In the genomic region with DNA sequence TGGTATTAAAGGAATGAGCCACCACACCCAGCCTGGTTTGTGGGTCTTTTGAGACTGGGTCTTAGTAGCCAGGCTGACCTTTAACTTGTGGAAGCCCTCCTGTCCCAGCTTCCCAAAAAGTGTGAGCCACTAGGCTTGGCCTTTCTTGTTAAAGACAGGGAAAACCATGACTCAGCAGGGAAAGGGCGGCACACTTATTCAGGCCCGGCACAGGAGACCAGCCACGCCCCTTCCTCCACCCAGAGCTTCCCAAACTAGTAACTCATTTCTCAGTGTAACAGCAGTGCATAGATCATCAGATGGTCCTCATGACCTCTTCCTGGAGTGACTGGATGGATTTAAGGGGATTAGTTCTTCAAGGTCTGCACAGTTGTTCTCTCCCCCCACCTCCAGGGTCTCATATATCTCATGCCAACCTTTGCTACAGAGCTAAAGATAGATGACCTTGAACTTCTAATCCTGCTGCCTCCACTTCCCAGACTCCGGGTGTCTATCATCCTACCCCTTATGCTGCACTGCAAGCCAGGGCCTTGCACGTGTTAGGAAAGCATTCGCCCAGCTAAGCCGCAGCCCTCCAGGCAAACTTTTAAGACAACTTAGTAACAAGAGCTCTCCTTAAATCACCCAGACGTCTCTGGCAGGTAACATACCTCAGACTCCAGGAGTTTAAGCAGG, we compare ENCODE assay signal across 8 mouse cellular contexts. TPM values are rescaled to one million over a fixed set of nuclear protein-coding genes. Genes with fewer than 3 reads are reported as not detected.
A peak's percentile ranks its signal among the peaks of the same experiment; 100 is the strongest.
DNase-seq lines count a peak whose midpoint lies in the region; ATAC-seq and TF ChIP-seq lines count a peak whose summit lies in the region.

No protein-coding gene starts in this region.

- no peak overlapping the region for H3K9ac ChIP-seq in kidney, postnatal 0 days (ENCODE audit: low read depth, low read length)
- H3K9ac ChIP-seq in stomach, embryonic 15.5 days: no peak overlapping the region

- no peak overlapping the region; the same call in 1 of the 2 replicates for H3K4me3 ChIP-seq in embryonic facial prominence, embryonic 10.5 days
- no peak overlapping the region for H3K4me3 ChIP-seq in kidney, postnatal 0 days (replicated peaks; ENCODE audit: low read depth, low read length)
- H3K4me3 ChIP-seq in stomach, embryonic 15.5 days (replicated peaks): no peak overlapping the region

- no peak overlapping the region for H3K4me2 ChIP-seq in kidney, postnatal 0 days (ENCODE audit: low read length)
- H3K4me2 ChIP-seq in stomach, embryonic 15.5 days: no peak overlapping the region

- ATAC-seq in kidney, postnatal 0 days (replicated peaks; ENCODE audit: low FRiP score, low read depth): peak; percentile 42; the same call in 1 of the 2 replicates
- ATAC-seq in stomach, embryonic 15.5 days (ENCODE audit: insufficient read depth, low FRiP score, low read depth): peak; percentile 11; the same call in 1 of the 2 replicates

- H3K27ac ChIP-seq in embryonic facial prominence, embryonic 10.5 days (replicated peaks): peak overlapping the region; percentile 35; the same call in 1 of the 2 replicates
- peak overlapping the region; percentile 77 for H3K27ac ChIP-seq in kidney, postnatal 0 days
- H3K27ac ChIP-seq in stomach, embryonic 15.5 days: peak overlapping the region; percentile 54

- peaks cover 33% of the 10 kb centered on the region for H3K4me1 ChIP-seq in embryonic facial prominence, embryonic 10.5 days
- H3K4me1 ChIP-seq in kidney, postnatal 0 days (replicated peaks; ENCODE audit: insufficient read depth, low read length): peaks cover 27% of the 10 kb centered on the region
- H3K4me1 ChIP-seq in stomach, embryonic 15.5 days: peaks cover 23% of the 10 kb centered on the region; the same call in 1 of the 2 replicates

- 54% methylated on average over 8 of the region's 8 CpGs for WGBS in embryonic facial prominence, embryonic 10.5 days
- WGBS in kidney, postnatal 0 days: 16% methylated on average over 8 of the region's 8 CpGs
- 31% methylated on average over 8 of the region's 8 CpGs for WGBS in stomach, embryonic 15.5 days

- H3K9me3 ChIP-seq in embryonic facial prominence, embryonic 10.5 days: peaks cover 6% of the 10 kb centered on the region; the same call in 1 of the 2 replicates
- no peaks in the 10 kb centered on the region for H3K9me3 ChIP-seq in kidney, postnatal 0 days (replicated peaks; ENCODE audit: low read length)
- no peaks in the 10 kb centered on the region for H3K9me3 ChIP-seq in stomach, embryonic 15.5 days

- no peak for TF ChIP-seq CTCF in kidney, postnatal 0 days (IDR thresholded peaks at IDR 0.05; ENCODE audit: low read depth)

- H3K27me3 ChIP-seq in embryonic facial prominence, embryonic 10.5 days (replicated peaks; ENCODE audit: low read depth, poor library complexity, severe bottlenecking): no peaks in the 10 kb centered on the region
- no peaks in the 10 kb centered on the region for H3K27me3 ChIP-seq in kidney, postnatal 0 days (ENCODE audit: insufficient read depth, low read length)
- no peaks in the 10 kb centered on the region for H3K27me3 ChIP-seq in stomach, embryonic 15.5 days (replicated peaks)

- peak; percentile 38 to 57 for DNase-seq in urinary bladder, adult 18-20 months (ENCODE audit: low spot score in 2 of 2)
- DNase-seq in urinary bladder, postnatal 25 days (ENCODE audit: low spot score): no peak
- peak; percentile 35 for DNase-seq in embryonic facial prominence, embryonic 10.5 days (ENCODE audit: low spot score)
- peak; percentile 73 for DNase-seq in kidney, postnatal 0 days (ENCODE audit: low spot score)
- no peak for DNase-seq in right cerebral cortex, postnatal 10 days (ENCODE audit: low spot score in 2 of 2)
- no peak for DNase-seq in layer of hippocampus, postnatal 25 days (ENCODE audit: extremely low spot score in 1 of 2, low spot score in 1 of 2)
- DNase-seq in natural killer cell, adult 2 months (ENCODE audit: low spot score in 2 of 2): no peak

- H3K36me3 ChIP-seq in embryonic facial prominence, embryonic 10.5 days (replicated peaks): peaks cover 30% of the 10 kb centered on the region
- H3K36me3 ChIP-seq in kidney, postnatal 0 days (ENCODE audit: insufficient read depth, low read length): no peaks in the 10 kb centered on the region
- H3K36me3 ChIP-seq in stomach, embryonic 15.5 days: no peaks in the 10 kb centered on the region

RNA-seq across cellular contexts. Expression of a gene that starts 38.1 kb away (rescaled TPM):
- polyA plus RNA-seq in embryonic facial prominence, embryonic 10.5 days (2016; fragmentation: Nextera tagmentation; extraction: Ambion mirVana): 25.1 and 25.2 TPM in 2 replicates
- polyA plus RNA-seq in kidney, postnatal 0 days (2015; fragmentation: Nextera tagmentation; extraction: Ambion mirVana): 13.4 and 13.8 TPM in 2 replicates
- 11.7 and 13.6 TPM in 2 replicates for polyA plus RNA-seq in stomach, embryonic 15.5 days (2015; fragmentation: Nextera tagmentation; extraction: Ambion mirVana)
- total RNA-seq in layer of hippocampus, postnatal 25 days (2021): 10 to 100 TPM; 35.2 to 40.9 TPM

Comparison
In these comparisons a context has a peak if more than half of its experiments do, and no peak if none do; other contexts are left out.
1. DNase-seq: peak in urinary bladder, adult 18-20 months (2 of 2), embryonic facial prominence, embryonic 10.5 days (single experiment) and kidney, postnatal 0 days (single experiment); none in urinary bladder, postnatal 25 days (single experiment), right cerebral cortex, postnatal 10 days (0 of 2), layer of hippocampus, postnatal 25 days (0 of 2) and natural killer cell, adult 2 months (0 of 2).
2. Peak in every context shown above with its lines, with median percentiles within 50 percentile points of each other: H3K27ac ChIP-seq.